Mouse (Mus musculus) forebrain, embryonic 10.5 days (tissue): ENCODE results near the gene Ap5b1. TPM values are rescaled to one million over a fixed set of nuclear protein-coding genes. Genes with fewer than 3 reads are reported as not detected.

Experiments used
- DNase-seq: peaks from one replicate; pipeline ENCODE4 v3.0.0-alpha.2; 2017; ENCODE audit warnings: low spot score; ENCODE audit errors: extremely low spot score
- H3K27ac ChIP-seq: fragments of 300-500 bp; sonication (generic); 2 replicates; pipeline ENCODE4 v1.5.1; 2016; ENCODE audit warnings: mild to moderate bottlenecking
- H3K27me3 ChIP-seq: fragments of 300-500 bp; sonication (generic); 2 replicates; pipeline ENCODE4 v1.6.1; 2016; ENCODE audit warnings: mild to moderate bottlenecking; ENCODE audit not compliant: poor library complexity, severe bottlenecking
- H3K36me3 ChIP-seq: fragments of 300-500 bp; sonication (generic); replicated peaks from 2 replicates; pipeline ENCODE4 v1.6.1; 2016; ENCODE audit warnings: mild to moderate bottlenecking, moderate library complexity
- H3K4me1 ChIP-seq: fragments of 300-500 bp; sonication (generic); 2 replicates; pipeline ENCODE4 v1.6.1; 2016
- H3K4me3 ChIP-seq: fragments of 300-500 bp; sonication (generic); 2 replicates; pipeline ENCODE4 v1.5.1; 2016; ENCODE audit warnings: mild to moderate bottlenecking, moderate library complexity
- H3K9me3 ChIP-seq: fragments of 300-500 bp; sonication (generic); 2 replicates; pipeline ENCODE4 v1.6.1; 2016; ENCODE audit warnings: mild to moderate bottlenecking, moderate library complexity
- WGBS: fragments of 180-500 bp; shearing (Covaris S2); methylation state at CpG from one replicate; pipeline ENCODE4 v1.1.7; 2016; 5-methylcytosine and 5-hydroxymethylcytosine counted together
- polyA plus RNA-seq: library from polyadenylated mRNA; unstranded; fragments of >200 nt; fragmentation: Nextera tagmentation; extraction: Ambion mirVana; gene quantifications from 2 replicates; pipeline ENCODE4 v1.2.1, GENCODE M21; 2016

The Ap5b1 gene
- polyA plus RNA-seq, 1 experiment from 2014 or later, result 2.0 TPM

DNA sequence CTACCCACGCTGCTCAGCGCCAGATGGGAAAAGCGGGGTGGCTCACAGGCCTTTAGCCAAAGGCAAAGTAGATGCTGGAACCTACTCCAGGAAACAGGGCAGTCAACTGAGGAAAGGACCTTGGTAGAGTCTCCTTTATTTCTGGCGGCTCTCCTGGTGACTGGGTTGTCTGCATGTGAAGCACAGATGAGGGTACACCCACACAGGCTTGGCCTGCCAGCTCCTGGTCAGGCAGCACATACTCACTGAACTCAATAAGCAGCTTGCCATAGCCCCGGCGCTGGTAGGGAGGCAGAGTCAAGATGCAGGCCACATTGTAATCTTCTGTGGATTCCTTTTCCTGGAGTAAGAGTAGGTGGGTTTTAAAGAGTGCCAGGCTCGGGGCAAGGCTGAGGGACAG, 37.3 kb downstream of the Ap5b1 start:
- peaks cover 43% of the 10 kb centered on the region for H3K4me1 ChIP-seq
- H3K4me3 ChIP-seq, result peak overlapping the region; percentile 14; the same call in 1 of the 2 replicates
- no peak overlapping the region for H3K27ac ChIP-seq
- no peak for DNase-seq
- H3K36me3 ChIP-seq, result peaks cover 66% of the 10 kb centered on the region
- H3K27me3 ChIP-seq, result no peaks in the 10 kb centered on the region
- 88% methylated on average over 7 of the region's 7 CpGs for WGBS
- H3K9me3 ChIP-seq, result no peaks in the 10 kb centered on the region

DNA sequence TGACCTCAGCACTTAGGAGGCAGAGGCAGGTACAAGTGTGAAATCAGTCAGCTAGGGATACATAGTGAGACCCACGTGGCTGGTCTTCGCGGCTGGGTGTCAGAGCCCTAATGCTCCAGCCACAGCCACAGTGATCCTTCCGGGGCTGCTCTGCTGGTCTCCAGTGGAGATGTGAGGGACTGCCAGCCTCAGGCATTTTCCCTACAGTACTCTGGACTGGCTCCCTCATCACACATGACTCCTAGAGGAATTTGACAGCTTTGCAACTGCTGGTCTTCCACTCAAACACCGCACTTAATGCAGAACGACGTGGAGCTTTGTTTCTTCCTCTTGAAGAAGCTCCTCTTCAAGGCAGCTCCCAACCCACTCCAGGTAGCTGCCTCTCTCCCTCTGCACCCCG, 38.4 kb downstream of the Ap5b1 start:
- Histone ChIP-seq H3K4me1 (peaks cover 53% of the 10 kb centered on the region), H3K36me3 (peaks cover 66% of the 10 kb centered on the region), H3K27me3 (no peaks in the 10 kb centered on the region), H3K9me3 (no peaks in the 10 kb centered on the region), H3K27ac (no peak overlapping the region), H3K4me3 (0 out of 2 replicates have a peak overlapping the region, but pooled peaks have one; percentile 14)
- 89% methylated on average over 8 of the region's 8 CpGs for WGBS
- no peak for DNase-seq

DNA sequence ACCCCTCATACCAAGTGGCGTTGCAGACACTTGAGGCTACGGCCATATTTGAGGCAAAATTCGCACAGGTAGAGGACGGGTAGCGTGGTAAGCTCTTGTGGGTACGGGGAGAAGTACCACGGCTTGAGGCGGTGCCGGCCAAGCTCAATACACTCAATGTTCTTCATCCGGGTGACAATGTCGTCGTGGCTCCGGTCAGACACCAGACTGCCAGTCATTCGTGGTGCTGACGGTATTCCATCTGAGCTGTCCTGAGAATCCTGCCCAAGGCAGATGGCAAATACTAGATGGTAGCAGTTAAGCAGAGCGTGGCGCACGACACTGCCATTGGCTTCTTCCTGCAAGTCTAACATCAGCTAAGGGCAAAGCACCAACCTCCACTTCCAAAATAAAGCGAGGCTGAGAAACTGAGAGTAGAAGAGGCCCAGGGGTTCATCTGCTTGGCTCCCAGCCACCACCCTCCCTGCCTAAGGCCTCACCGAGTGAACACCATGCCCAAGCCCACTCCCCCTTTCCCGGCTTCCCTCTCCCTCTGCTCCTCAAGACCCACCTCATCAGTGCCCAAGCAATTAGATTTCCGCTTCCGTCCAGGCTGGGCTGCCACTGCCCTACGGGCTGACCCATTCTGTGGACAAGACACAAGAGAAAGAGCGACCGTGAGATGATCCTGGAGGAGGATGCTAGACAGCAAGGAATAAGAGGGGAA, 40.0 kb downstream of the Ap5b1 start:
- WGBS, result 95% methylated on average over 26 of the region's 26 CpGs
- Histone ChIP-seq H3K27ac (0 out of 2 replicates have a peak overlapping the region, but pooled peaks have one; percentile 99), H3K27me3 (no peaks in the 10 kb centered on the region), H3K4me1 (peaks cover 43% of the 10 kb centered on the region), H3K9me3 (no peaks in the 10 kb centered on the region), H3K36me3 (peaks cover 62% of the 10 kb centered on the region), H3K4me3 (peak overlapping the region; percentile 84; the same call in 1 of the 2 replicates)
- no peak for DNase-seq

DNA sequence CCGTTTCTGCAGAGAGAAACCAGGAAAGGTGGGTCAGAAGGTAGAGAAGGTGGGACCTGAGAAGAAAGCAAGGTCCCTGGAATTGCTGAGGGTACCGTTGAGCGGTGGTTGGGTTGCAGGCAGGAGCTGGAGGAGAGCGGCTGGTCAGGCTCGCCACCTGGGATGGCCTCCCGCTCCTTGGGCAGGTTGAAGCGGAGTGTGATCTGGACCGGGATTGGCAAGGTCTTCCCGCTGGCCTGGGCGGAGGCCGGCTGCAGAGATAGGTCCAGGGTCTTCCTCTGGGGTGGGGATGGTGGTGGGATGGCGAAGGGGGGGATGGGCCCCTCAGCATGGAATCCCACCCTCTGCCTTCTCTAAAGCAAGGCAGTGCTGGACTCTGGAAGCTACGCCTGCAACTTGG, 40.9 kb downstream of the Ap5b1 start:
- Histone ChIP-seq H3K27me3 (no peaks in the 10 kb centered on the region), H3K27ac (peak overlapping the region; percentile 99), H3K4me3 (peak overlapping the region; percentile 84), H3K9me3 (no peaks in the 10 kb centered on the region), H3K4me1 (peaks cover 35% of the 10 kb centered on the region), H3K36me3 (peaks cover 53% of the 10 kb centered on the region)
- WGBS, result 96% methylated on average over 13 of the region's 13 CpGs
- no peak for DNase-seq

DNA sequence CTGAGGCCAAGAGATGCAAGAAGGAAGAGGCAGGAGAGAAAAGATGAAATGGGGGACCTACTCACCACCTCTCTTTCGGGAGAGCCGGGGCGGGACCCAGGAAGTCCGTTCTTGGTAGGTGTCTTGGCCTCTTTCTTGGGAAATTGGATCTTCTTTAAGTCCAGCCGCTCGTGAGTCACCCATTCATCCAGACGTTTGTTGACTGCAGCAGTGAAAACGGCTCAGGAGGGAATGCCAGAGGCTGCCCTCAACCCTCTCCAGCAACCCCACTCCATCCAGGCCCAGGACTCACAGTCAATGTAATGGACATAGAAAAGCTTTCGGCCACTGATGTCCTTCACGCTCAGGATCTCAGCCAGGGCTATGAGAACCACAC, 41.3 kb downstream of the Ap5b1 start:
- peaks cover 31% of the 10 kb centered on the region for H3K4me1 ChIP-seq

DNA sequence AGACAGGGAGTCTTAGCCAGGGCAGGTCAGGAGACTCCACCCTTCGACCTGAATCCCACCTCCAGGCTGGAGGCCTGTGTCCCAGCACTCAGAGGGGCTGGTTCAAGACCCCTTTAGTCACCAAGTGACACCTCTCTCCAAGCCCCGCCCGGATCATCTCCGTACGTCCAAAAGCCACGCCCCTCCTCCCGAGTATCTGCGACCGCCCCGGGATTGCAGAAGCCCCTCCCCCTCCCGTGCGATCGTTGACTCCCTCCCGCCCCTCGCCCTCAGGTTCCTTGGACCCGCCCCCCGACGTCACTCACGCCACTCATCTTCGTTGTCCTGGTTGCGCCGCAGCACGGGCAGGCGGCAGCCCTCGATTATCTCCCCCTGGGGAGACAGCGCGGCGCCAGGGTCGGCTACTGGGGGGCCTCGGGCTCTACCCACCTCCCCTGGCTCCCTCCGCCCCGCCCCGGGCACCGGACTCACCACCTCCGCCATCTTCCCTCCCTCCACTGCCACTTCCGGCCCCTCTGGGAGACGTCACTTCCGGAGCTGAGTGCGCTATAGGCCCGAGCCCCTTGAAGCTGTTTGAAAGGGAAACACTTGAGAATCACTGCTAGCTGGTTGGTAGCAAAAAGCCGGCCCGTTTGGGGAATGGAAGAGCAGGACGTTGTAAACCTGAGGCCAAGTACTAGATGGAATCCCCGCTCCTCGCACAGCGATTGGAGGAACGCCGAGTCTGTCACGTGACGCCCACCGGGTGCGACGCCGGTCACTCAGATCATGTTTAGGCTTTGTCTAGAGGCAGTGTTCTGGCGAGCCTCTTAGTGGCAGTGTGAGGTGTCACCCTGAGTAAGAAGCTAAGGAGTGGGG, 42.0 kb downstream of the Ap5b1 start, which contains the start of gene Kat5:
Gene Kat5, minus strand, starts transcription at position 691 of the 858 bp plus-strand sequence.
- Histone ChIP-seq H3K36me3 (peaks cover 43% of the 10 kb centered on the region), H3K4me1 (peaks cover 28% of the 10 kb centered on the region), H3K27ac (peak within 1 kb of the TSS; percentile 99), H3K4me3 (peak within 1 kb of the TSS; percentile 84), H3K9me3 (no peaks in the 10 kb centered on the region), H3K27me3 (no peaks in the 10 kb centered on the region)
- DNase-seq, result peak; percentile 96
- WGBS, result under 1% methylated on average over 55 of the region's 55 CpGs

More for the DNA sequence above, 41.3 kb downstream of the Ap5b1 start:
- Histone ChIP-seq H3K4me3 (peak overlapping the region; percentile 84), H3K27ac (peak overlapping the region; percentile 99), H3K36me3 (peaks cover 49% of the 10 kb centered on the region), H3K27me3 (no peaks in the 10 kb centered on the region), H3K9me3 (no peaks in the 10 kb centered on the region)
- no peak for DNase-seq
- WGBS, result 61% methylated on average over 10 of the region's 10 CpGs

DNA sequence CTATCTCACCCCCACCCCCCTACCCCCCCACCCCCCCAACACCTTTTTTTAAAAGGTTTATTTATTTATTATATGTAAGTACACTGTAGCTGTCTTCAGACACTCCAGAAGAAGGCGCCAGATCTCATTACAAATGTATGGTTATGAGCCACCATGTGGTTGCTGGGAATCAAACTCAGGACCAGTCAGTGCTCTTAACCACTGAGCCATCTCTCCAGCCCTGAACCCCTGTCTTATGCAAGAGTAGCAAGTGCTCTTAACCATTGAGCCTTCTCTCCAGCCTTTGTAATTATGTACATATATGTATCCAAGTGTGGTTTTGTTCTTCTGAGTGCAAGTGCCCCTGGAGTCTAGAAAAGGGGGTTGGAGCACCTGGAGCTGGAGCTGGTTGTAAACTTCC, 44.1 kb downstream of the Ap5b1 start:
- peaks cover 28% of the 10 kb centered on the region for H3K4me1 ChIP-seq
- H3K9me3 ChIP-seq, result no peaks in the 10 kb centered on the region
- H3K27ac ChIP-seq, result no peak overlapping the region
- 91% methylated on average over 1 of the region's 1 CpGs for WGBS
- H3K4me3 ChIP-seq, result no peak overlapping the region
- no peak for DNase-seq
- H3K27me3 ChIP-seq, result no peaks in the 10 kb centered on the region
- peaks cover 21% of the 10 kb centered on the region for H3K36me3 ChIP-seq

DNA sequence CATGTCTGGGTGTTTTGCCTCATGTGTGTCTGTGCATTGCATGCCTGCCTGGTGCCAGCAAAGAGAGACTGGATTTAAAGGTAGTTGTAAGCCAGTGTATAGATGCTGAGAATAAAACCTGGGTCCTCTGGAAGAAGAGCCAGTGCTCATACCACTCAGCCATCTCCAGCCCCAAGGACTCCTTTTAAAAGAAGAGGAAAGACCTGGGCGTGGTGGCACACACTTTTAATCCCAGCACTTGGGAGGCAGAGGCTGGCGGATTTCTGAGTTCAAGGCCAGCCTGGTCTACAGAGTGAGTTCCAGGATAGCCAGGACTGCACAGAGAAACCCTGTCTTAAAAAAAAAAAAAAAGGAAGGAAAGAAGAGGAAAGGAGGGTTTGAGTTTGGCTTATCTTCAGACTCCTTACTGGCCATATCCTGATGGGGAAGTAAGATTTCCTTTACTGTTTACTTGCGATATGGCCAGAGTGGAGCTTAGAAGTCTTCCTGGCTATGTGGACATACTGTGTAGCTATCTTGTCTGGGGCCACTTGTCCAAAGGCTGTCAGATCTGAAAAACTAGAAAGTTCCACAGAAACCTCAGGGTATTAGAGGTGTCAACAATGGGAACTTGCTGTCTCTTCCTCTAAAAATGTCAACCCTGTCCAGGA, 45.1 kb downstream of the Ap5b1 start:
- no peaks in the 10 kb centered on the region for H3K27me3 ChIP-seq
- no peak for DNase-seq
- no peak overlapping the region for H3K4me3 ChIP-seq
- no peak overlapping the region for H3K27ac ChIP-seq
- peaks cover 28% of the 10 kb centered on the region for H3K4me1 ChIP-seq
- H3K9me3 ChIP-seq, result no peaks in the 10 kb centered on the region
- 74% methylated on average over 3 of the region's 3 CpGs for whole genome bisulfite sequencing
- H3K36me3 ChIP-seq, result peaks cover 12% of the 10 kb centered on the region

DNA sequence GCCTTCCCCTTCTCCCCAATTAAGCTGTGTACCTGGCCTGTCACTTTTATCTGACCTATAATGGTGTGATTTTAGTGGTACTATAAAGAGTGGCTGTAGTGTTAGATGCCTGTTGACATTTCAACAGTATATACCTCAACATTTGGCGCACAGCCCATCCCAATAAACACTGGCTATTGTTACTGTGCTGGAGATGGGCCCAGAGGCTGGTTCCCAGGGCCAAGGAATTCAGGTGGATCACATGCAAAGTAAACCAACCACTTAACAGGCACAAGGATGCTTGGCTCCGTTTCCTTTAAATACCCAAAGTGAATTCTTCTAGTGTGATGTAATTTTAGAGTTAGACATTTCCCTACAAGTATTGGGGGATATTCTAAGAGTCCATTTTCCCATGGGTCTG, 47.1 kb downstream of the Ap5b1 start:
- WGBS, result 73% methylated on average over 2 of the region's 2 CpGs
- H3K4me1 ChIP-seq, result peaks cover 11% of the 10 kb centered on the region
- no peak overlapping the region for H3K27ac ChIP-seq
- no peaks in the 10 kb centered on the region for H3K36me3 ChIP-seq
- no peaks in the 10 kb centered on the region for H3K9me3 ChIP-seq
- H3K27me3 ChIP-seq, result no peaks in the 10 kb centered on the region
- no peak for DNase-seq
- no peak overlapping the region for H3K4me3 ChIP-seq

DNA sequence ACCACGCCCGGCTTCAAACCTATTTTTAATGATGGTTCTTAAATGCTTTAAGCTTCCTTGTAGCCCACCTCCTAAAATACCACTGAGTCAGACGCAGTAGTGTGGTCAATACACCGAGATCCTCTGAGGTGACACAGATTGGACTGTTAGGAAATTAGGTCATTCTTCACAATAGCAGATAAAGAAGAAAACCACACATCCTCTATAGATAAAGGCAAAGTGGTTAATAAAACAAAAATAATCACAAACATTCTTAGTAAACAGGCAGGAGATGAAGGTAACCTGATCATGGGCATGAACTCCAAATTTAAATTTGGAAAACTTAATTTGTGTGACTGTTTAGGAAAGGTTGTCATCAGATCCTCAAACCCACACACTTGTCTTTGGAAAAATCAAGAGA, 52.2 kb downstream of the Ap5b1 start:
- DNase-seq, result no peak
- H3K27me3 ChIP-seq, result no peaks in the 10 kb centered on the region
- no peaks in the 10 kb centered on the region for H3K4me1 ChIP-seq
- H3K27ac ChIP-seq, result no peak overlapping the region
- WGBS, result 87% methylated on average over 4 of the region's 4 CpGs
- no peak overlapping the region for H3K4me3 ChIP-seq
- no peaks in the 10 kb centered on the region for H3K36me3 ChIP-seq
- H3K9me3 ChIP-seq, result no peaks in the 10 kb centered on the region
